Mouse (Mus musculus) liver, embryonic 16.5 days (tissue): Measurements from ENCODE around the gene Ndufv3. TPM values are rescaled to one million over a fixed set of nuclear protein-coding genes. Genes with fewer than 3 reads are reported as not detected.

Source experiments
- ATAC-seq: fragments of 200-750 bp; cut with Nextera tagmentation; 2 replicates; pipeline ENCODE4 v1.8.0; 2017; ENCODE audit warnings: low read depth, mild to moderate bottlenecking, moderate number of reproducible peaks, moderate library complexity
- H3K27ac ChIP-seq: fragments of 300-500 bp; sonication (generic); 2 replicates; pipeline ENCODE4 v1.5.1; 2014; ENCODE audit warnings: mild to moderate bottlenecking, low read length
- H3K27me3 ChIP-seq: fragments of 300-500 bp; sonication (generic); 2 replicates; pipeline ENCODE4 v1.6.1; 2014; ENCODE audit warnings: low read depth, low read length, mixed read lengths; ENCODE audit not compliant: control insufficient read depth, insufficient read depth
- H3K36me3 ChIP-seq: fragments of 300-500 bp; sonication (generic); 2 replicates; pipeline ENCODE4 v1.6.1; 2014; ENCODE audit warnings: mild to moderate bottlenecking; ENCODE audit not compliant: control insufficient read depth, insufficient read depth
- H3K4me1 ChIP-seq: fragments of 300-500 bp; sonication (generic); 2 replicates; pipeline ENCODE4 v1.6.1; 2014; ENCODE audit warnings: low read depth, low read length, mixed read lengths; ENCODE audit not compliant: control insufficient read depth
- H3K4me2 ChIP-seq: fragments of 300-500 bp; sonication (generic); 2 replicates; pipeline ENCODE4 v1.6.1; 2014; ENCODE audit warnings: low read depth, low read length, mixed read lengths
- H3K4me3 ChIP-seq: fragments of 300-500 bp; sonication (generic); 2 replicates; pipeline ENCODE4 v1.5.1; 2014; ENCODE audit warnings: low read depth, mild to moderate bottlenecking, low read length
- H3K9ac ChIP-seq: fragments of 300-500 bp; sonication (generic); 2 replicates; pipeline ENCODE4 v1.6.1; 2014; ENCODE audit warnings: low read depth, low read length
- H3K9me3 ChIP-seq: fragments of 300-500 bp; sonication (generic); replicated peaks from 2 replicates; pipeline ENCODE4 v1.6.1; 2016; ENCODE audit warnings: low read length; ENCODE audit not compliant: control insufficient read depth
- WGBS: fragments of 180-500 bp; shearing (Covaris S2); extraction: QIAGEN DNeasy Blood & Tissue Kit; methylation state at CpG from one replicate; pipeline ENCODE4 v1.1.7; 2014; ENCODE audit not compliant: insufficient replicate concordance; 5-methylcytosine and 5-hydroxymethylcytosine counted together
- polyA plus RNA-seq: library from polyadenylated mRNA; unstranded; fragments of >200 nt; fragmentation: Nextera tagmentation; extraction: Ambion mirVana; gene quantifications from 2 replicates; pipeline ENCODE4 v1.2.1, GENCODE M21; 2015

The Ndufv3 gene
- polyA plus RNA-seq, 1 experiment from 2014 or later: 169 TPM

GRCm38 (mm10) chr17:31505013-31505412 is 14.9 kb upstream of the Ndufv3 start:
- WGBS: 79% methylated on average over 5 of the region's 5 CpGs
- no peak overlapping the region for H3K27ac ChIP-seq
- no peak for ATAC-seq
- H3K9me3 ChIP-seq: no peaks in the 10 kb centered on the region
- H3K4me1 ChIP-seq: peaks cover 14% of the 10 kb centered on the region
- peaks cover 11% of the 10 kb centered on the region for H3K36me3 ChIP-seq
- H3K4me3 ChIP-seq: no peak overlapping the region
- no peak overlapping the region for H3K4me2 ChIP-seq
- no peak overlapping the region for H3K9ac ChIP-seq
- H3K27me3 ChIP-seq: no peaks in the 10 kb centered on the region

GRCm38 (mm10) chr17:31506282-31506681 is 13.6 kb upstream of the Ndufv3 start:
- H3K27me3 ChIP-seq: no peaks in the 10 kb centered on the region
- no peak overlapping the region for H3K4me3 ChIP-seq
- H3K4me2 ChIP-seq: no peak overlapping the region
- no peak overlapping the region for H3K9ac ChIP-seq
- no peak overlapping the region for H3K27ac ChIP-seq
- WGBS: 64% methylated on average over 7 of the region's 7 CpGs
- H3K36me3 ChIP-seq: peaks cover 7% of the 10 kb centered on the region; the same call in 1 of the 2 replicates
- no peaks in the 10 kb centered on the region for H3K9me3 ChIP-seq
- H3K4me1 ChIP-seq: peaks cover 14% of the 10 kb centered on the region
- no peak; the same call in 1 of the 2 replicates for ATAC-seq

- Histone ChIP-seq H3K4me3 (peak overlapping the region; percentile 79), H3K27ac (no peak overlapping the region), H3K36me3 (peaks cover 2% of the 10 kb centered on the region; the same call in 1 of the 2 replicates), H3K9me3 (no peaks in the 10 kb centered on the region), H3K4me1 (peaks cover 7% of the 10 kb centered on the region; the same call in 1 of the 2 replicates), H3K4me2 (peak overlapping the region; percentile 92), H3K9ac (no peak overlapping the region), H3K27me3 (no peaks in the 10 kb centered on the region)
- ATAC-seq: no peak
- WGBS: 74% methylated on average over 6 of the region's 6 CpGs
These were observed 9.0 kb upstream of the Ndufv3 start for GRCm38 (mm10) chr17:31510944-31511343.

GRCm38 (mm10) chr17:31511792-31512495 is 8.0 kb upstream of the Ndufv3 start:
- peak overlapping the region; percentile 74 for H3K9ac ChIP-seq
- H3K4me1 ChIP-seq: peaks cover 7% of the 10 kb centered on the region; the same call in 1 of the 2 replicates
- peak overlapping the region; percentile 79 for H3K4me3 ChIP-seq
- peak; percentile 97 for ATAC-seq
- H3K4me2 ChIP-seq: peak overlapping the region; percentile 92
- no peaks in the 10 kb centered on the region for H3K9me3 ChIP-seq
- WGBS: under 1% methylated on average over 54 of the region's 56 CpGs
- H3K27me3 ChIP-seq: no peaks in the 10 kb centered on the region
- H3K36me3 ChIP-seq: peaks cover 2% of the 10 kb centered on the region; the same call in 1 of the 2 replicates
- H3K27ac ChIP-seq: peak overlapping the region; percentile 51

DNA sequence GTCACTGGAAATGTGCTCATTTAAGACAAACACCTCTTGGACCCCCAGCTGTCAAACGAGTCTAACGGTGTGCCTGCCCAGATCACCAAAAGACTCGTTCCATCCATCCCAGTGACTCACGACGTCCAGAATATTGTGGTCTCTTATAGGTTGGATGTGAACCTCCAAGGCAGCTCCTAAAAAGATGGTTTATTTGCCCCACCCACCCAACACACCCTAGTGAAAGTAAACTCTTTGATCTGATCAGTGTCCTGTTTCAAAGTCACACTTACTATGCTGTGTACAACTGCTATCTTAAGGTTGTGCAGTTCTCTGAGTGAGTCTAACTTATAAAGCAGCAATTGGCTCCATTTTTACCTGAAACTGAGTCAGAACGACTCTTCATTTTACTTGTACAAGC is 7.3 kb upstream of the Ndufv3 start:
- Histone ChIP-seq H3K4me2 (peak overlapping the region; percentile 92), H3K4me3 (peak overlapping the region; percentile 79)
- 17% methylated on average over 6 of the region's 6 CpGs for WGBS

GRCm38 (mm10) chr17:31514696-31515095 is 5.2 kb upstream of the Ndufv3 start:
- ATAC-seq: no peak
- no peaks in the 10 kb centered on the region for H3K36me3 ChIP-seq
- H3K27me3 ChIP-seq: no peaks in the 10 kb centered on the region
- 47% methylated on average over 1 of the region's 1 CpGs for WGBS
- H3K4me1 ChIP-seq: peaks cover 11% of the 10 kb centered on the region; the same call in 1 of the 2 replicates
- H3K27ac ChIP-seq: no peak overlapping the region
- no peaks in the 10 kb centered on the region for H3K9me3 ChIP-seq
- H3K9ac ChIP-seq: no peak overlapping the region
- no peak overlapping the region for H3K4me3 ChIP-seq
- H3K4me2 ChIP-seq: no peak overlapping the region

More for the DNA sequence above, 7.3 kb upstream of the Ndufv3 start:
- Histone ChIP-seq H3K27me3 (no peaks in the 10 kb centered on the region), H3K36me3 (0 out of 2 replicates have a peak, but pooled peaks cover under 1% of the 10 kb centered on the region), H3K4me1 (peaks cover 7% of the 10 kb centered on the region; the same call in 1 of the 2 replicates), H3K9me3 (no peaks in the 10 kb centered on the region), H3K27ac (peak overlapping the region; percentile 39; the same call in 1 of the 2 replicates), H3K9ac (peak overlapping the region; percentile 55)
- 0 out of 2 replicates have a peak, but pooled peaks have one; percentile 19 for ATAC-seq

DNA sequence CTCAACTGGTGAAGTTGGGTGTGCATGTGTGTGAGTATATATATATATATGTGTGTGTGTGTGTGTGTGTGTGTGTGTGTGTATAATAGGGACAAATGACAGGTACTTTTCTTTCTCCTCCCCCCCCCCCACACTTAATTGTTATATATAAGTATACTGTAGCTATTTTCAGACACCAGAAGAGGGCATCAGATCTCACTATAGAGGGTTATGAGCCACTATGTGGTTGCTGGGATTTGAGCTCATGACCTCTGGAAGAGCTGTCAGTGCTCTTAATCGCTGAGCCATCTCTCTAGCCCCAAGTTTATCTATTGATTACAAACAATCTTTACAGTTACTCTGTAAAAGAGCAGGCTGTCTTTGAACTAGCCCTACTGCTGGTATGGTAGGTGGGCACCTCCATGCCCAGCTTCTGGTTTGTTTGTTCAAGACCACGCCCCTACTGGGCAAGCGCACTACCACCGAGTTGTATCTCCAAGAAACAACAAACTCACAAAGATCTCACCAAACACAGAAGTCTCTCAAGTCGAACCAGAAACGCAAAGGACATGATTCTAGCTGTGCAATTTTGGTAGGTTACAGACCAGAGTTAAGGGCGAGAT is 470 bp upstream of the Ndufv3 start:
- Histone ChIP-seq H3K27ac (peak overlapping the region; percentile 69; the same call in 1 of the 2 replicates), H3K4me1 (peaks cover 13% of the 10 kb centered on the region), H3K4me2 (peak overlapping the region; percentile 86), H3K27me3 (no peaks in the 10 kb centered on the region), H3K9me3 (no peaks in the 10 kb centered on the region), H3K9ac (peak overlapping the region; percentile 22; the same call in 1 of the 2 replicates), H3K36me3 (no peaks in the 10 kb centered on the region), H3K4me3 (peak overlapping the region; percentile 81)
- WGBS: 2% methylated on average over 7 of the region's 7 CpGs
- ATAC-seq: peak; percentile 17

DNA sequence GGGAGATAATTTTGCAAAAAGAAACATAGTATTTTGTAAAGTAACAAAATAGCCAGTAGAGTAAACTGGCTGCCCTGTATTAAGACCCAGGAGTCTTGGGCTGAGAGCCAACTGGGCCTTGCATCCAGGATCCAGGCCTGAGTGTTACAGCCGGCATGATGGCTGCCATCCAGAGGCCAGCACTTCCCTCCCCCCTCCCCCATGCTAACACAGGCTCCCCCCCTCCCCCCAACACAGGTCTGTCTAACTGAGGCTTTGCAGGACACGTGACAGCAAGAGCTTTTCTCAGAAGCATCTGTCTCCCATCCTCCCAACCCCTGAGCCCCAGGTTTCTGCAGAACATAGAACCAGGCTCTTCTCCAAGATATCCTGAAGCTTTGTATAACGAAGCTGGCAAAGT is 980 bp downstream of the Ndufv3 start:
- Histone ChIP-seq H3K4me3 (peak overlapping the region; percentile 81), H3K9me3 (no peaks in the 10 kb centered on the region), H3K27me3 (no peaks in the 10 kb centered on the region), H3K4me1 (peaks cover 13% of the 10 kb centered on the region), H3K36me3 (no peaks in the 10 kb centered on the region), H3K4me2 (peak overlapping the region; percentile 86), H3K27ac (no peak overlapping the region), H3K9ac (peak overlapping the region; percentile 77; the same call in 1 of the 2 replicates)
- 27% methylated on average over 3 of the region's 3 CpGs for WGBS
- ATAC-seq: no peak

DNA sequence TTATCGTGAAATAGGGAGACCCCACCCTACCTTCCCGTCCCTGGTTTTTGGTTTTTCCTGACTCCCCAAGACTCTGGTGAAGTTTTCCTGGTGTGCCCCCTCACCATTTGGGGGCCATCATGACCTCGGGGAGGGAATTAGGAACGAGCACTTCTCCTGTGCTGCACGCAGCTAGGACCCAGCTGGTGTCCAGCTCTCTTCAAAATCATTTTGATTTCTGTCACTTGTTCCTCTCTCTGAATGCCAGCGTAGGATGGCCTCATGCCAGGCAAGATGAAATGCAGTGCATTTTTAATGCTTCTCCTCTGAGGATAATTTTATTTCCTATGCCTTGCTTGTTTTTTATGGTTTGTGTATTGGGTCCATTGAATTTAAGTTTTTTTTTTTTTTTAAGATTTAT is 2.0 kb downstream of the Ndufv3 start:
- H3K9me3 ChIP-seq: no peaks in the 10 kb centered on the region

More for the DNA sequence above, 2.0 kb downstream of the Ndufv3 start:
- Histone ChIP-seq H3K27me3 (no peaks in the 10 kb centered on the region), H3K36me3 (peaks cover 2% of the 10 kb centered on the region), H3K4me1 (peaks cover 13% of the 10 kb centered on the region), H3K9ac (no peak overlapping the region), H3K4me3 (no peak overlapping the region), H3K4me2 (no peak overlapping the region), H3K27ac (no peak overlapping the region)
- 80% methylated on average over 6 of the region's 6 CpGs for WGBS
- ATAC-seq: no peak
